Mouse (Mus musculus): ENCODE measurements around the gene Tmbim4.
"Not testable (repeated sequence)": the region's sequence is repeated elsewhere in the genome, so short reads cannot be mapped to it uniquely, and the experiment has no call there.

Tmbim4 gene

GRCm38 (mm10) chr10:120197061-120197835, 4.1 kb upstream of the Tmbim4 start:
- DNase-seq = no peak

GRCm38 (mm10) chr10:120201961-120202402, 592 bp downstream of the Tmbim4 start, which contains the start of gene Irak3:
Irak3 (minus strand) TSS chr10:120202130.
- DNase-seq = peak; percentile 84

- no peak for DNase-seq
Observed at GRCm38 (mm10) chr10:120202467-120203250, 1.3 kb downstream of the Tmbim4 start.

- no peak for DNase-seq
Observed at GRCm38 (mm10) chr10:120204591-120205210, 3.3 kb downstream of the Tmbim4 start.

- DNase-seq = no peak
Observed at GRCm38 (mm10) chr10:120208015-120208414, 6.6 kb downstream of the Tmbim4 start.

- peak; percentile 91 for DNase-seq
Observed at GRCm38 (mm10) chr10:120208575-120209538, 7.5 kb downstream of the Tmbim4 start.

- DNase-seq = no peak
Observed at GRCm38 (mm10) chr10:120209539-120209925, 8.1 kb downstream of the Tmbim4 start.

GRCm38 (mm10) chr10:120210096-120210495, 8.7 kb downstream of the Tmbim4 start:
- peak; percentile 19 for DNase-seq

- not testable (repeated sequence) for DNase-seq
Observed at GRCm38 (mm10) chr10:120217099-120217498, 15.7 kb downstream of the Tmbim4 start.

GRCm38 (mm10) chr10:120218996-120219395, 17.6 kb downstream of the Tmbim4 start:
- DNase-seq = no peak

- DNase-seq = no peak
Observed at GRCm38 (mm10) chr10:120219578-120220359, 18.4 kb downstream of the Tmbim4 start.

- no peak for DNase-seq
Observed at GRCm38 (mm10) chr10:120220776-120221175, 19.4 kb downstream of the Tmbim4 start.

- DNase-seq = peak; percentile 86
Observed at GRCm38 (mm10) chr10:120226871-120227661, 25.7 kb downstream of the Tmbim4 start, which contains the start of gene Llph. Llph (plus strand) TSS chr10:120227070.

- peak; percentile 68 for DNase-seq
Observed at GRCm38 (mm10) chr10:120231718-120232117, 30.3 kb downstream of the Tmbim4 start.

GRCm38 (mm10) chr10:120233655-120234367, 32.4 kb downstream of the Tmbim4 start:
- peak; percentile 43 for DNase-seq

- DNase-seq = no peak
Observed at GRCm38 (mm10) chr10:120236855-120237254, 35.5 kb downstream of the Tmbim4 start.

- no peak for DNase-seq
Observed at GRCm38 (mm10) chr10:120238241-120238640, 36.9 kb downstream of the Tmbim4 start.

GRCm38 (mm10) chr10:120239476-120239875, 38.1 kb downstream of the Tmbim4 start:
- no peak for DNase-seq

- DNase-seq = no peak
Observed at GRCm38 (mm10) chr10:120242421-120242820, 41.0 kb downstream of the Tmbim4 start.

GRCm38 (mm10) chr10:120245681-120246080, 44.3 kb downstream of the Tmbim4 start:
- DNase-seq = no peak
